Mouse (Mus musculus): ENCODE data around the gene Tldc1.

- TF ChIP-seq CTCF (IDR thresholded peaks at IDR 0.05; ENCODE audit: insufficient read depth, low read length), result no peak
- no peak for TF ChIP-seq POLR2A (IDR thresholded peaks at IDR 0.05; ENCODE audit: borderline replicate concordance, extremely low read depth, low read depth, low read length)
These were observed 39.2 kb upstream of the Tldc1 start for GRCm38 (mm10) chr8:119817446-119817845.

Data from lung, adult 2 months (tissue).